Mouse (Mus musculus) gastrocnemius, postnatal 36 days (tissue): ENCODE measurements at regions not wholly inside any gene's neighbourhood (a gene's known extent, or its start where the extent isn't known, plus 50 kb on each side); places are given as distances from the start of the nearest gene placed in this dataset.

Experiments used
- DNase-seq, 2 experiments: peaks; one replicate each; pipeline ENCODE4 v3.0.0; 2022
- intact Hi-C: fragments of 180-260 bp; cut with DNase I; formaldehyde crosslinking; loops from one replicate; pipeline ENCODE4 v1.15.1; 2025

DNA sequence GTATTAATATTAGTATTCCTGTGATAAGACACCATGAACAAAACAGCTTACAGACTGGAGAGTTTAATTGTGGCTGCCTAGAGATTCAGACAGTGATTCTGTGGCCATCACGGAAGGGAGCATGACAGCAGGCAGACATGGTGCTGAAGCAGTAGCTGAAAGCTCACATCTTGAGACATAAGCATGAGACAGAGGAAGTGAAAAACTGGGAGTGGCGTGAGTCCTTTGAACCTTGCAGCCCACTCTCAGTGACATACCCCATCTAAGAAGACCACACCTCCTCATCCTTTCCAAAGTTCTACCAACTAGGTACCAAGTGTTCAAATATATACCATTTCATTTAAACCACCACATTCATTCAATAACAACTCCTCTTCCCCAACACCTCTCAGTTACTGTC, 208.0 kb upstream of the Meis1 start:
- intact Hi-C loops: no loop called here
- DNase-seq: no peak

DNA sequence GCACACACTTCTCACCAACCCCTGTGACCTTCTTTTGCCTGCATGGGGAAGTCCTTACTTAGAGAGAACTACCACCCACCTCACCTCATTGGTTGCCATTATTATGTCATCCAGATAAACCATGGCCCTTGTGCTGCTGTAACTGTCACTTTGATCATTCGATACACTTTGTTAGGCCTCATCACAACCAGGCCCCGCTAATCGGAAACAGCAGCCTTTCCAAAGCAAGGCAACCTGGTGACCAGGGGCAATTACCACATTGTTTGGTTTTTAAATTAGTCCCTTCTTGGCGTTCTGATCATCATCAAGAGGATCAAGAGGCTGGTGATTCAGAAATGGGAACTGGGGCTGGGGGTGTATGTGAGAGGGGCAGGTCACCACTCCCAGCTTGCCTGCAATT, 208.9 kb upstream of the Meis1 start:
- intact Hi-C loops: no loop called here
- no peak for DNase-seq

DNA sequence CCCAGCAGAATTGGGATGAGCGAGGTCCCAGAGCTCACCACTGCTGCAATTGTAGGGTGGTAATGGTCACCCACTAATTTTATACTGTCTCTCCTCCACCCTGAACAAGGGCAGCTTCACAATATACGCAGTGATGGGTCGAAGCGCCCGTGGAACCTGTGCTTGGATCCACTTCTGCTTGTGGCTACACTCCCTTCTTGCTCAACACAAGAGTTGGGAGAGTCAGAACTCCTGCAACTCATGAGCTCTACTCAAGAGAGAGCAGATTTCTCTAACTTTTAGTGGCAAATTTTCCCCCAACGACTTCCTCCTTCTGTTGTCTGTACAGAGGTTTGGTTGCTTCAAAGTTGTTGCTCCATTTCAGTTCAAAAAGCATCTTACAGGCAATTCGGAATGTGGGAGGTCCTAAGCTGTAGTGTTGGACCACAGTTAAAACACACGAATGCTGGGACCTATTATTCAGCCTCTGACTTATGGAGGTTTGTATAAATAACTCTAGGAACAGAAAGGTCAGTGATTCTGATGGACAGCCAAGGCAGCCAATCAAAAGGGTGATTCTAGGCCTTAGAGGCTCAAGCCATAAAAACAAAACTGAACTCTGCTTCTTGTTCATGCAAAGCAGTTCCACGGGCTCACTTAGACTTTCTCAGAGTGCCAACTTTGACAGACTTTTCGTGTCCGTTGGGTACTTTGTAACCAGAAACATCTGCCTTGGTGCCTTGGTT, 227.8 kb upstream of the Meis1 start:
- no peak for DNase-seq
- intact Hi-C loops: no loop called here

DNA sequence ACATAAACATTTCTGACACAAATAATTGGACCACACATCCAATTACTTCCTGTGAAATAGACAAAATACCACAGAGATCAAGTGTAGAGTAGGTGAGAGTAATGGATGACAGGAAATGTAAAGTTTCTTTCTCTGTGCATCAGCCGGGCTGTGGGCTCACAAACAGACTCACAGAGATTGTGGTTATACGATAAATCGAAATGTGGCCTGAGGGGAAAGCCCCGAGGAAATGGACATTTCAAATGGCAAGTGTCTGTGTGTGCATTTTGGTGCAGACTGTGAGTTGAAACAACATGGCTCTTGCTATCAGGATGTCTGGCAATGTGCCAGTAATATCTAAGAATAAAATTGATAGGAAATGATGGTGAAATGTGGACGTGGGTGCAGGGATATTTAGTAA, 234.8 kb upstream of the Meis1 start:
- intact Hi-C loops: no loop called here

DNA sequence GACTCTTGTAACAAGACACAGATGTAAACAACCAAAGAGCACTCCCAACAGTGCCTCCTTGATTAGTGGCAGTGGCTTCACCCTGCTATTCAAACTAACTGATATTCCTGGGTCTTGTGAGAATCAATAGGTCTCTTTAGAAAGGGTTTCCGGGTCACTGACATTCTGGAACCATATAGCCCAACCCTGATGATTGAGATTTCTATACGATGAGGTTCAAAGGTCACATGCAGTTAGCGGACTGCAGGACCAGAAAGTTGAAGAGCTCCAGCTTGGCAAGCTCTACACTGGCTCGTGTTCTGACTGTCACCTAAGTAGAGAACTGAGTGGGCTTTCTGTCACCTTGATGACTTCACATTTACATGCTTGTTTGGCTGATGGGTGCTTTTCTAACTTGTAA, 235.4 kb upstream of the Meis1 start:
- intact Hi-C loops: no loop called here
- no peak for DNase-seq

More for the DNA sequence above, 234.8 kb upstream of the Meis1 start:
- DNase-seq: no peak

DNA sequence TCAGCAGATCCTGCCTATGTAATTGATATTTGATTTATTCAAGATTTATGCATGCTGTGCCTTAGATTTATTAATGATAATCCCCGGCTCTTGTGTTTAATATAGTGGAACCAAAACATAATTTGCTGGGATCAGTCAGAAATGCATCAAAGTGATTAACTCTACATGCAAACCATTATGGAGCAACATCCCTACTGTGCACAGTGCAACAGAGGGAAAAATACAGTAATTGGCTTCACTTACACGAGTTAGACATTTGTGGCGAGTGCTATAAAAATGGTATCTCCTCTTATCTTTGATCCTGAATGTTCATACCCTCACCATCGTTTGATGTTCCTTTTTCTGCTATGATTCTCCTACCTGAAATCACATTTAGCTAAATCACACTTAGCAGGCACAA, 238.8 kb upstream of the Meis1 start:
- no peak for DNase-seq
- intact Hi-C loops: no loop called here

DNA sequence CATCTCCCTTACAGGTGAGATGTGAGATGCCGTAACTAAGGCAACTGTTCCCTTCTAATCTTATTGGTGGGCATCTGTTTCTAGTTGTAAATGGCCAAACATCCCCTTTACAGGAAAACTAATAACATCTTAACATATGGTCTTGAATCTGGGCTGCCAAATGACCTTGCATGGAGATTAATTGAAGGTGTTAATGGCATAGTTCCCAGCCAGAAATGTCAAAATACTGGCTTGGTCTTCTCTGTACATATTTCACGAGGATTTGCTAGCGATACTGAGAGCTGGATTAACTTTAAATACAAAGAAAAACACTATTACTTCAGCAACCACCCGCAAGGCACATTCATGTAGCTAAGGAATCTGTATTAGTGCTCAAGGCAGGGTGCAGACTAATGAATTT, 244.0 kb upstream of the Meis1 start:
- intact Hi-C loops: no loop called here
- no peak for DNase-seq

DNA sequence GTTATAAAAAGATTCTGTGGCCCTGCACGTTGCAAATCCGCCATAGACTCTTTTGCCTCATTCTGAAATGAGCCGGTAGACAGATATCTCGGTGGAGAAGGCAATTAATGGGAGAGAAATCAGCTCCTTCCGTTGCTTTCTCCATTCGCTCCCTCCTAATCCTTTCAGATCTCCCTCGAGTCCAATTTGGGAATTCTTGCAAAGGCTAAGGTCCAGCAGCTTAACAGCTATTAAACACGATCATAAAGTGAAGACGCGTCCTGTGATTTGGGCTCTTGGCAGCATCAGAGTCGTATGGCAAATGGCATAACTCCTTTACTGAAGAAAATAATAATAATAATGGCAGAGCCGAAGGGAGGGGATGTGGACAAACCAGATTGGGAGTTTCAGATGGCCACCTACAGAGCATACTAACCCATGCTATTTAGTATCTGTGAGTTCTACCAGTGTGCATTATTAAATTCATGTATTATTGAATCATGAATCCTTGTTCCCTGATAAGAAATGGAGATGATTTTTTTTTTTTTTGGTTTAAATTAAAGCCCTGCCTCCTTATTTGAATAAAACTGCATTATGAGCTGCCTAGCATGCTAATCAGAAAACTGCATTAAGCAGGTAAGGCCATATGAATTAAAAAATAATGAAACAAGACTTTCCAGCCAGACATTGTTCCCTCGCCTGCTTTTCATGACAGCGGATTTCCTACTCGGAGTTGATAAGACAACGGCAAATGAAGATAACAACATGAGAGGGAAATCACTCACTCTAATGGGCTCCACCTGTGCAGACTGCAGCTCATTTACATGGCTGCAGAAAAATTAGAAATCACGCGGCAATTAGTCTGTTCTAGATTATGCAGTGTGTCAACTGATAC, 246.2 kb upstream of the Meis1 start:
- no peak for DNase-seq
- intact Hi-C loops: no loop called here

DNA sequence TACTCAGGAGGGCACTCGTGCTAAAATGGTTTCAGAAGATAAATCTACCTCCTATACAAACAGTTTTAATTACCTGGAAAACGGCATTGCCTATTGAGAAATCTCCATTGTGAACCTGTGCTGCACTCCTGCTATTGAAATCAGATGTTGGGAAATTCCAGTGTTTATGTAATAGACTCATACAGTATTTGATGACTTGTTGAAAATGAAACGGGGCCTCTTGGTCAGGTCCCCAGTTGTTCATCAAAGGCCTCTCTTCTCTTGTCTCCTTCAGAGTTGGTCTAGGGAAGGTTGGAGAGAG, 246.8 kb upstream of the Meis1 start:
- DNase-seq: no peak
- intact Hi-C loops: no loop called here

DNA sequence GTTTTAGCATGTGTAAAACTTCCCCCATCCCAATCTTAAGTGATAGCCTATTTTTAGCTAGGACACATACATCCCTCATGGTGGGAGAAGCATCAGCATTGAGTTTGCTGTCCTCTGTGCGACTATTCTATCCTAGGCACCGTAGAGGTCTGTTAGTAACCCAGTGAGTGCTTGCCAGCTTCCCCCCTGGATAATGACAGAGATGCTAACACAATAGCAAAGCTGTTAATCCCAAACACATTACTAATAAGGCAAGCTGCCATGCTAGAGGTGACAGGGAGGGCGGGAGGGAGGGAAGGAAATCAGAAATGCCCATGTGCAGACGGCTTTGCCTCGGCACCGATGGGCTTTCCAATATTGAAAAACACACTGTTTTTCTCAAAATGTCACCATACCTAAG, 272.2 kb upstream of the Meis1 start:
- intact Hi-C loops: no loop called here
- no peak for DNase-seq

DNA sequence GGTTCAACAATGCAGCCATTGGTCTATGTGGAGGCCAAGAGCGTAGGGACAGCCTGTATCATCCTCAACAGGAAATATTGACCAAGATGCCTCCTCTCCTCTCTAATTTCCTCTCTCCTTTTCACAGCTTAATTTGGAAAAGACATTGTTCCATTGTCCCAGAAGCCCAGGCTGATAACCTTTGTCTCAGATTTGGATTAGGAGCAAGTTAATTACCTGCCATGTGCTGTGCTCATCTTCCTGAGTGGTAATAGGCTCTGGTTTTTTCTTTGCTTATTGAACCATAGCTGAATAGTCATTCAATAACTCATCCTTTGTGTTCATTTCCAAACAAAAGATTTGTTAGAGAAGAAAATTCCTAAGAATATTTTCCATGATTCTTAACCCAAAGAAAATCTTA, 280.6 kb upstream of the Meis1 start:
- intact Hi-C loops: no loop called here
- DNase-seq: no peak

DNA sequence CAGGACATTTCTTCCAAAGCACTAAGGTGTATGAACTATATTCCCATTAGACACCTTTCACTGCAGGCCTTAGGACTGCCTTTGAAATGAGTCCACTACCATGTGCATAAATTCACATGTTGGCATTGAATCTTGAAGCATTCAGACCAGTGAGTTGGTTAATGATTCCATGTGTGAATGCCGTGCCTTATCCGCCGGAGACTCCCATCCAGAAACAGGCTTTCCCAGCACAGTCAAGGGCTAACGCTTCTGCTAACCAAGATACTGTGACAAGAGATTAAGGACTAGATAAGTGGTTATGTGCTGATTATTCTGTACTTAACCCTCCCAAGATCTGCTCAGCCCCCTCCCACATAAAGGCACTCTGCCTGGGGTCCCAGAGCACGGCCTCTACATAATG, 287.9 kb upstream of the Meis1 start:
- intact Hi-C loops: no loop called here
- no peak for DNase-seq

DNA sequence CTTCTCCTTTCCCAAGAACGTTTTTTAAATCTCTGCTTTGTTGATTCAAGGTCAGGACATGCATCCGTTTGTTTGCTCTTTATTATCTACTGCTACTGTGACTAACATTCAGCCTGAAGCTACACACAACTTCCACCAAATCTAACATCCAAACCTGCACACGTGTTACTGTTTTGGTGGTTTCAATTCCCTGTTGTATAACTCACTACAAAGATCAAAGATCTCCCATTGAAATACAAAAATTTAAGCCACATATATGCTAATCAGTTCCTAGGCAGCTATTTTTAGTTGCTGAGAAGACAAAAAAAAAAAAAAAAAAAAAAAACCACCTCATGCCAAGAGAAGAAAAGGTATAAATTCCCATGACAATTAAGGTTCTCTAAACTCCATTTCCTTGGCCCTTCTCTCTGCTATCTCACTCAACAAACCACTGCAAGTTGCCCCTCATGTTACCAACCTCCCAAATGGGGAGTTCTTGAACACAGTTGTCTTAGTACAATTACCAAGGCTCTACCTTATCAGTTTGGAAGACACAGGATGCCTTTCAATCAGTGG, 312.0 kb upstream of the Meis1 start:
- intact Hi-C loops: no loop called here
- DNase-seq: no peak

DNA sequence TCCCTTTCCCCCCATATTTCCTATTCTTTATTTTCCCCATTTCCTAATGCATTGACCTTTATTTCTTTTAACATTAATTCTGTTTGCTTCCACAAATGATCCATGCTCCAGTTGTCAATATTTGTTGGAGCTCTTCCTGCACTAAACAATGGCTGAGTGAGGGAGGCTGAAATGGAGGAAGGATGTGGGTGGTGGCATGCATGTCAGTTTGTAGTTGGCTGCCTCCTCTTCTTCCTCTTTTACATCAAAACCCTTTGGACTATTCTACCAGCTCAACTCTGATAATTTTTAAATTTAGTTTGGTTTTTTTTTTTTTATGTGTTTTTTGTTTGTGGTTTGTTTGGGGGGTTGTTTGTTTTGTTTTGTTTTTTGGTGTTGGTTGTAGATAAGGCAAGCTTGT, 313.5 kb upstream of the Meis1 start:
- intact Hi-C loops: no loop called here
- no peak for DNase-seq

DNA sequence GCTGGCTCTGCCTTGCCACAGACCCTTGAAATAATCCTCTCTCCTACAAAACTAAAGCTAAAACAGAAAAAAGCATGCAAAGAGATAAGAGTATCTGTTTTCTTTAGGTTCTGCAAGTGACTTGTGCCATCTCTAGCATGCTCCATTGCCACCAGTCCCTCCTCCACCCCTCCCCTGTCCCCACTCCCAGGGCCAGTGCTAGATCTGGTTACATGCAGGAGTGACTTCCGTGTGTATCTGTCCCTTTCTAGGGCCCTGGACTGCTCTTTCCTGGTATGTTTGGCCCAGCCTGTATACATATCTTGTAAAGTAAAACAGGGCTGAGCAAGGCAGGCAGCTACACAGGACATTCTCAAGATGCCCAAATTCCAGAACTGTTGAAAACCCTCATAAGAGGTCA, 313.9 kb upstream of the Meis1 start:
- no peak for DNase-seq
- intact Hi-C loops: no loop called here

DNA sequence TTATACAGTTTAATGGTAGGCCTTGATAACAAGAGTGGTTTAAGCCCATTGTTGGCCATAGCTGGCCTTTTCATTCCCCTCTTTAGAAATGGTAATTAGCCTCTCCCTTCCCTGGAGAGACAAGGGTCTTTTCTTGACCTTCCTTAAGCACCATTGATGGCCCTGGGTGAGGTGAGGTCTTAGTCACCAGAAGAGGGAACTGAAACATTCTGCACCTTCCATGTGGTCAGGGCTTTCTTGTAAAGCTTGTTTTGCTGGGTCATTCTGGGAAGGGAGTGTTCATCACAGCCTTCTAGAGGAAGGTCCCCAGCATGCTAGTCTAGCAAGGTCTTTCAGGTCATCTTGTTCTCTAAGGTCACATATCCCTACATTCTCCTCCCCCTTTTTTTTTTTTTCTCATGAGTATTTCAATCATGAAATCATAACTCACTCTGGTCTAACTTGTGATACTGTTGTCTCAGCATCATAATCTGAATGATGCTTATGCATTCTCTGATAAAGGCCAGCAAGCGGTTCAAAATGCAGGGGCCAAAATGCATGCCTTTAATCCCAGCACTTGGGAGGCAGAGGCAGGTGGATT, 315.2 kb upstream of the Meis1 start:
- intact Hi-C loops: no loop called here
- no peak for DNase-seq

DNA sequence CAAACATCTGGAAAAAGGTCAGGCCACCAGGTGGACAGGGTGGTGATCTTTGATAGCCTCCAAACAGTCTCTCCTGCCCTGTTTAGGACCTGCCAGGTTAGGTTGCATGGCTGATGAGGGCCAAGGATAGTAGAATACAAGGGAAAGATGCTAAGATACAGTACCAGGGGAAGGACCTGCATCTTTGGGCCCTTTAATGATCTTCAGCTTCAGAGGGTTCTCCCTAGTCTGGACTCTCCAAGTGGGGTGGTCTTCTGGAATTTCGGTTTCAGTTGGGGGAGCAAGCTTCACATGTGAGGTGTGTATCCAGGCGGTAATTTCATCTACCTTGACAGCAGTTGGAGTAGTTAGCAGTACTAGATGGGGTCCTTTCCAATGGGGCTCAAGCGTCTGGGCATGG, 316.6 kb upstream of the Meis1 start:
- intact Hi-C loops: no loop called here
- no peak for DNase-seq

DNA sequence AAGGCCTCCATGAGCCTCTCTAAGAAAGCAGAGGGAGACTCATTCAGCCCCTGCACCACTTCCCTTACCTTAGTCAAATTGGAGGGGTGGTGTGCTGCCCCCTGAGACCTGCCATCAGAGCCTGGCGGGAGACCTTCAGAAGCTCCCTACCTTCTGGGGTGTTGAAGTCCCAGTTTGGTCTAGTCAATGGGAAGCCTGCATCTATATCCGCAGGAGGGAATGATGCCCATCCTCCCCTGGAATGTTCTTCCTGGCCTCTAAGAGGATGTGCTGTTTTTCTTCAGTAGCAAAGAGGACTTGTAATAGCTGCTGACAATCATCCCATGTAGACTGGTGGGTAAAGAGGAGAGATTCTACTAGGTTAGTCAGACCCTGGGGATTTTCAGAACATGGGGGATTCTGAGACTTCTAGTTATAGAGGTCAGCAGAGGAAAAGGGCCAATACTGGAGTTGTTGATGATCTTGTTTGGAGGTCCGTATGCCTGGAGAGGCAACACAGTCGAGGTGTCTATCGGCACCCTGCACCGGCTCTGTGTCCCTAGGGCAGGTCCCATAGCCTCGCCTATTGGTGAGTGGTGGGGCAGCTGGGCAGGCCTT, 321.0 kb upstream of the Meis1 start:
- intact Hi-C loops: no loop called here
- DNase-seq: no peak

DNA sequence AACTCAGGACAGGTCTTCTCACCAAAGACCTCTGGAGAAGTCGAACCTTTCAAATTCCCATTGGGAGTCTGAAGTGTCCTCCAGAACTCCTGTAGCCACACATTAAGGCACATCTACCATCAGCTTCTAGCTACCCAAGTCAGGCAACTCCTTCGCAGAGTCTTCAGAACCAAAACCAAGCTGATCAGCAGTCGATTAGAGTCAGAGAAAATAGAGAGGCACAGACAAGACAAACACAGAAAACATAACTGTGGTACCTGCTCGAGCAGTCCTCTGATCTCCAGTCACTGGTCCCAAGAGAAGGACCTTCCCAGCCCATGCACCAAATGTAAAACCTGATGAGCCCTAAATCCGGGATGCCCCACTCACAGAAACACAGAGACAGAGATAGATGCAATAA, 322.1 kb upstream of the Meis1 start:
- intact Hi-C loops: no loop called here
- no peak for DNase-seq

DNA sequence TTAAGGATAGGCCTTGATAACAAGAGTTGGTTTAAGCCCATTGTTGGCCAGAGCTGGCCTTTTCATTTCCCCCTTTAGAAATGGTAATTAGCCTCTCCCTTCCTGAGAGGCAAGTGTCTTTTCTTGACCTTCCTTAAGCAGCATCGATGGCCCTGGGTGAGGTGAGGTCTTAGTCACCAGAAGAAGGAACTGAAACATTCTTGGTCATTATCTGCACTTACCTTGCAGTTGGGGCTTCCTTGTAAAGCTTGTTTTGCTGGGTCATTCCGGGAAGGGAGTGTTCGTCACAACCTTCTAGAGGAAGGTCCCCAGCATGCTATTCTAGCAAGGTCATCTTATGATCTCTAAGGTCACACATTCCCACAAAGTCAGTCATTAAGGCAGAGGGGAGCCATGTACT, 322.6 kb upstream of the Meis1 start:
- DNase-seq: no peak
- intact Hi-C loops: no loop called here

DNA sequence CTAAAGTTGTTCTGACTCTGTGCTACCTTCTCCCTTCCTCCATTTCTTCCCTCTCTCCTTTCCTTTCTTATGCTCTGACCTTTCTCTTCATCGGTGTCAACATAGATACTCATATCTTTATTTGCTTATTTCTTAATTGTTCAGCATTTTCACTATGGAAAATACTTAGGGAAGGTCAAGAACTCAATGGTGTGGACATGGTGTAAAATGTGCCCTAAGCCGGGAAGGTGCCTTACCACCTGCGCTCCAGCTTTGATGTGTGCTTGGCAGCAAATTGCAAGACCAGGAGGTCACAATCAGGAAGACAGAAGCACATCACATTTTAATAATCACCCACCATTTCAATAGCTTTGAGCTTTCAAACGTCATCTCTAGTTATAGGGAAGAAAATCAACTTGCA, 324.0 kb upstream of the Meis1 start:
- intact Hi-C loops: no loop called here
- no peak for DNase-seq
